Mouse (Mus musculus): ENCODE results near the gene Nek5. TPM values are rescaled to one million over a fixed set of nuclear protein-coding genes. Genes with fewer than 3 reads are reported as not detected.

Nek5 gene
- polyA plus RNA-seq, 1 experiment from 2014 or later, result 0.26 TPM

- Histone ChIP-seq H3K4me3 (no peak overlapping the region), H3K9me3 (replicated peaks) (no peaks in the 10 kb centered on the region), H3K4me1 (replicated peaks) (0 out of 2 replicates have a peak, but pooled peaks cover 2% of the 10 kb centered on the region), H3K9ac (no peak overlapping the region), H3K27me3 (no peaks in the 10 kb centered on the region), H3K4me2 (no peak overlapping the region), H3K27ac (no peak overlapping the region), H3K36me3 (no peaks in the 10 kb centered on the region)
- WGBS, result 73% methylated on average over 9 of the region's 9 CpGs
- ATAC-seq (replicated peaks; ENCODE audit: insufficient number of reproducible peaks, insufficient read depth, low FRiP score, low read depth), result no peak
Observed at GRCm38 (mm10) chr8:22079313-22080007, 45.4 kb downstream of the Nek5 start.

- 3% methylated on average over 3 of the region's 3 CpGs for WGBS
- H3K4me3 ChIP-seq, result peak overlapping the region; percentile 96
- no peak overlapping the region for H3K27ac ChIP-seq
- no peak for ATAC-seq (replicated peaks; ENCODE audit: insufficient number of reproducible peaks, insufficient read depth, low FRiP score, low read depth)
- H3K4me2 ChIP-seq, result peak overlapping the region; percentile 98
- peaks cover 24% of the 10 kb centered on the region for H3K36me3 ChIP-seq
- H3K4me1 ChIP-seq (replicated peaks), result peaks cover 10% of the 10 kb centered on the region
- H3K27me3 ChIP-seq, result peaks cover 22% of the 10 kb centered on the region
- no peaks in the 10 kb centered on the region for H3K9me3 ChIP-seq (replicated peaks)
- H3K9ac ChIP-seq, result peak overlapping the region; percentile 64
Observed at GRCm38 (mm10) chr8:22061126-22061525, 63.7 kb downstream of the Nek5 start.

- peak; percentile 100 for ATAC-seq (replicated peaks; ENCODE audit: insufficient number of reproducible peaks, insufficient read depth, low FRiP score, low read depth)
- peak within 1 kb of the TSS; percentile 96 for H3K4me3 ChIP-seq
- peak within 1 kb of the TSS; percentile 75 for H3K9ac ChIP-seq
- H3K36me3 ChIP-seq, result peaks cover 17% of the 10 kb centered on the region
- WGBS, result under 1% methylated on average over 35 of the region's 36 CpGs
- peaks cover 10% of the 10 kb centered on the region for H3K4me1 ChIP-seq (replicated peaks)
- H3K9me3 ChIP-seq (replicated peaks), result no peaks in the 10 kb centered on the region
- peak within 1 kb of the TSS; percentile 98 for H3K4me2 ChIP-seq
- peak within 1 kb of the TSS; percentile 20; the same call in 1 of the 2 replicates for H3K27ac ChIP-seq
- peaks cover 22% of the 10 kb centered on the region for H3K27me3 ChIP-seq
Observed at GRCm38 (mm10) chr8:22060446-22060889, 64.4 kb downstream of the Nek5 start, which contains the start of gene Alg11. TSS of gene Alg11 (plus strand) at chr8:22060721.

- peak within 1 kb of the TSS; percentile 96 for H3K4me3 ChIP-seq
- H3K36me3 ChIP-seq, result peaks cover 12% of the 10 kb centered on the region
- peaks cover 22% of the 10 kb centered on the region for H3K27me3 ChIP-seq
- peak within 1 kb of the TSS; percentile 98 for H3K4me2 ChIP-seq
- H3K27ac ChIP-seq, result peak within 1 kb of the TSS; percentile 20; the same call in 1 of the 2 replicates
- H3K9ac ChIP-seq, result peak within 1 kb of the TSS; percentile 75
- ATAC-seq (replicated peaks; ENCODE audit: insufficient number of reproducible peaks, insufficient read depth, low FRiP score, low read depth), result peak; percentile 75
- no peaks in the 10 kb centered on the region for H3K9me3 ChIP-seq (replicated peaks)
- under 1% methylated on average over 41 of the region's 46 CpGs for WGBS
- H3K4me1 ChIP-seq (replicated peaks), result peaks cover 10% of the 10 kb centered on the region
Observed at GRCm38 (mm10) chr8:22059821-22060445, 64.9 kb downstream of the Nek5 start, which contains the start of gene Atp7b. TSS of gene Atp7b (minus strand) at chr8:22060305.

GRCm38 (mm10) chr8:22059153-22059738, 65.6 kb downstream of the Nek5 start:
- H3K27ac ChIP-seq, result no peak overlapping the region
- peaks cover 10% of the 10 kb centered on the region for H3K4me1 ChIP-seq (replicated peaks)
- peak overlapping the region; percentile 96 for H3K4me3 ChIP-seq
- peak overlapping the region; percentile 75 for H3K9ac ChIP-seq
- H3K4me2 ChIP-seq, result peak overlapping the region; percentile 98
- H3K27me3 ChIP-seq, result peaks cover 22% of the 10 kb centered on the region
- WGBS, result 47% methylated on average over 11 of the region's 11 CpGs
- ATAC-seq (replicated peaks; ENCODE audit: insufficient number of reproducible peaks, insufficient read depth, low FRiP score, low read depth), result no peak
- H3K9me3 ChIP-seq (replicated peaks), result no peaks in the 10 kb centered on the region
- H3K36me3 ChIP-seq, result peaks cover 6% of the 10 kb centered on the region

GRCm38 (mm10) chr8:22058368-22058767, 66.5 kb downstream of the Nek5 start:
- Histone ChIP-seq H3K9ac (no peak overlapping the region), H3K27me3 (peaks cover 22% of the 10 kb centered on the region), H3K36me3 (no peaks in the 10 kb centered on the region), H3K27ac (no peak overlapping the region), H3K9me3 (replicated peaks) (no peaks in the 10 kb centered on the region), H3K4me1 (replicated peaks) (peaks cover 10% of the 10 kb centered on the region), H3K4me2 (no peak overlapping the region), H3K4me3 (no peak overlapping the region)
- 59% methylated on average over 9 of the region's 9 CpGs for WGBS
- no peak for ATAC-seq (replicated peaks; ENCODE audit: insufficient number of reproducible peaks, insufficient read depth, low FRiP score, low read depth)

- no peak for ATAC-seq (replicated peaks; ENCODE audit: insufficient number of reproducible peaks, insufficient read depth, low FRiP score, low read depth)
- no peaks in the 10 kb centered on the region for H3K36me3 ChIP-seq
- no peak overlapping the region for H3K4me3 ChIP-seq
- H3K4me2 ChIP-seq, result no peak overlapping the region
- H3K27ac ChIP-seq, result no peak overlapping the region
- peaks cover 10% of the 10 kb centered on the region for H3K4me1 ChIP-seq (replicated peaks)
- H3K9me3 ChIP-seq (replicated peaks), result no peaks in the 10 kb centered on the region
- peaks cover 22% of the 10 kb centered on the region for H3K27me3 ChIP-seq
- no peak overlapping the region for H3K9ac ChIP-seq
- 77% methylated on average over 3 of the region's 3 CpGs for WGBS
Observed at GRCm38 (mm10) chr8:22056850-22057249, 68.0 kb downstream of the Nek5 start.

GRCm38 (mm10) chr8:22055492-22055877, 69.4 kb downstream of the Nek5 start:
- no peaks in the 10 kb centered on the region for H3K36me3 ChIP-seq
- no peak for ATAC-seq (replicated peaks; ENCODE audit: insufficient number of reproducible peaks, insufficient read depth, low FRiP score, low read depth)
- no peak overlapping the region for H3K27ac ChIP-seq

GRCm38 (mm10) chr8:22054674-22055491, 70.0 kb downstream of the Nek5 start:
- H3K4me2 ChIP-seq, result no peak overlapping the region
- H3K4me3 ChIP-seq, result no peak overlapping the region

More at GRCm38 (mm10) chr8:22055492-22055877, 69.4 kb downstream of the Nek5 start:
- 86% methylated on average over 2 of the region's 2 CpGs for WGBS
- H3K4me2 ChIP-seq, result no peak overlapping the region
- H3K27me3 ChIP-seq, result peaks cover 22% of the 10 kb centered on the region
- H3K4me1 ChIP-seq (replicated peaks), result 0 out of 2 replicates have a peak, but pooled peaks cover 4% of the 10 kb centered on the region
- no peak overlapping the region for H3K4me3 ChIP-seq
- no peak overlapping the region for H3K9ac ChIP-seq
- H3K9me3 ChIP-seq (replicated peaks), result no peaks in the 10 kb centered on the region

GRCm38 (mm10) chr8:22047699-22048464, 77.0 kb downstream of the Nek5 start:
- Histone ChIP-seq H3K4me3 (no peak overlapping the region), H3K4me1 (replicated peaks) (peaks cover 3% of the 10 kb centered on the region; the same call in 1 of the 2 replicates), H3K27me3 (no peaks in the 10 kb centered on the region), H3K4me2 (no peak overlapping the region), H3K9ac (no peak overlapping the region), H3K27ac (no peak overlapping the region), H3K9me3 (replicated peaks) (no peaks in the 10 kb centered on the region), H3K36me3 (no peaks in the 10 kb centered on the region)
- peak; percentile 77 for ATAC-seq (replicated peaks; ENCODE audit: insufficient number of reproducible peaks, insufficient read depth, low FRiP score, low read depth)
- WGBS, result 57% methylated on average over 2 of the region's 2 CpGs

More at GRCm38 (mm10) chr8:22054674-22055491, 70.0 kb downstream of the Nek5 start:
- H3K4me1 ChIP-seq (replicated peaks), result 0 out of 2 replicates have a peak, but pooled peaks cover 4% of the 10 kb centered on the region
- H3K9me3 ChIP-seq (replicated peaks), result no peaks in the 10 kb centered on the region
- H3K27ac ChIP-seq, result no peak overlapping the region
- no peak overlapping the region for H3K9ac ChIP-seq
- H3K27me3 ChIP-seq, result peaks cover 22% of the 10 kb centered on the region
- no peak for ATAC-seq (replicated peaks; ENCODE audit: insufficient number of reproducible peaks, insufficient read depth, low FRiP score, low read depth)
- 63% methylated on average over 12 of the region's 12 CpGs for WGBS
- no peaks in the 10 kb centered on the region for H3K36me3 ChIP-seq

Data from heart, embryonic 15.5 days (tissue).